Mouse (Mus musculus) E14TG2a.4 (cell line): ENCODE measurements at regions not wholly inside any gene's neighbourhood (a gene's known extent, or its start where the extent isn't known, plus 50 kb on each side); places are given as distances from the start of the nearest gene placed in this dataset.

ENCODE experiments used
- H3K27me3 ChIP-seq: 2 replicates; pipeline ENCODE4 v1.6.1; 2014; ENCODE audit warnings: low read length, control low read depth; ENCODE audit not compliant: insufficient read depth
- H3K36me3 ChIP-seq: 2 replicates; pipeline ENCODE4 v1.6.1; 2014; ENCODE audit warnings: low read length, control low read depth; ENCODE audit not compliant: insufficient read depth
- H3K4me1 ChIP-seq: replicated peaks from 2 replicates; pipeline ENCODE4 v1.6.1; 2014; ENCODE audit warnings: low read depth, low read length, control low read depth
- H3K4me3 ChIP-seq: replicated peaks from 2 replicates; pipeline ENCODE4 v1.5.1; 2014; ENCODE audit warnings: mild to moderate bottlenecking, low read length
- H3K9me3 ChIP-seq: 2 replicates; pipeline ENCODE4 v1.6.1; 2014; ENCODE audit warnings: low read length, control low read depth
- CTCF ChIP-seq: conservative IDR thresholded peaks from 2 replicates; pipeline ENCODE4 v1.5.1; 2014; ENCODE audit warnings: low read length
- NANOG ChIP-seq: IDR thresholded peaks from 2 replicates; pipeline ENCODE4 v1.6.1; 2014; ENCODE audit warnings: borderline replicate concordance, low read length, mixed read lengths
- POU5F1 ChIP-seq: IDR thresholded peaks from 2 replicates; pipeline ENCODE4 v1.6.1; 2014; ENCODE audit warnings: low read length, borderline replicate concordance

- peaks cover 6% of the 10 kb centered on the region; the same call in 1 of the 2 replicates for H3K4me1 ChIP-seq
- no peaks in the 10 kb centered on the region for H3K9me3 ChIP-seq
- H3K4me3 ChIP-seq: no peak overlapping the region
- no peaks in the 10 kb centered on the region for H3K36me3 ChIP-seq
- TF ChIP-seq CTCF (no peak), POU5F1 (no peak), NANOG (no peak)
- H3K27me3 ChIP-seq: no peaks in the 10 kb centered on the region
Observed at GRCm38 (mm10) chr10:122570909-122571551, 107.5 kb upstream of the Ppm1h start.

- Histone ChIP-seq H3K9me3 (peaks cover 4% of the 10 kb centered on the region; the same call in 1 of the 2 replicates), H3K27me3 (no peaks in the 10 kb centered on the region; the same call in 1 of the 2 replicates), H3K36me3 (no peaks in the 10 kb centered on the region), H3K4me1 (peaks cover 23% of the 10 kb centered on the region), H3K4me3 (no peak overlapping the region)
- no peak for TF ChIP-seq CTCF
- TF ChIP-seq NANOG: no peak
- no peak for TF ChIP-seq POU5F1
Observed at GRCm38 (mm10) chr10:122576171-122577063, 102.1 kb upstream of the Ppm1h start.

- Histone ChIP-seq H3K9me3 (peaks cover 4% of the 10 kb centered on the region; the same call in 1 of the 2 replicates), H3K4me1 (peaks cover 23% of the 10 kb centered on the region), H3K4me3 (0 out of 2 replicates have a peak overlapping the region, but pooled peaks have one; percentile 29), H3K36me3 (no peaks in the 10 kb centered on the region), H3K27me3 (no peaks in the 10 kb centered on the region; the same call in 1 of the 2 replicates)
- TF ChIP-seq CTCF (peak; percentile 17; the same call in 1 of the 2 replicates), POU5F1 (no peak)
Observed at GRCm38 (mm10) chr10:122578209-122579001, 100.2 kb upstream of the Ppm1h start.

GRCm38 (mm10) chr10:122581096-122581495 is 97.5 kb upstream of the Ppm1h start:
- Histone ChIP-seq H3K4me1 (peaks cover 16% of the 10 kb centered on the region), H3K9me3 (peaks cover 4% of the 10 kb centered on the region; the same call in 1 of the 2 replicates), H3K4me3 (no peak overlapping the region), H3K27me3 (no peaks in the 10 kb centered on the region; the same call in 1 of the 2 replicates), H3K36me3 (no peaks in the 10 kb centered on the region)
- no peak for TF ChIP-seq POU5F1
- TF ChIP-seq CTCF: peak; percentile 63
- TF ChIP-seq NANOG: no peak

- H3K27me3 ChIP-seq: peaks cover 2% of the 10 kb centered on the region; the same call in 1 of the 2 replicates
- no peaks in the 10 kb centered on the region for H3K9me3 ChIP-seq
- H3K4me3 ChIP-seq: no peak overlapping the region
- no peaks in the 10 kb centered on the region for H3K36me3 ChIP-seq
- H3K4me1 ChIP-seq: no peaks in the 10 kb centered on the region
- TF ChIP-seq POU5F1: no peak
Observed at GRCm38 (mm10) chr10:122587541-122587940, 91.0 kb upstream of the Ppm1h start.

GRCm38 (mm10) chr10:122599511-122599910 is 79.1 kb upstream of the Ppm1h start:
- Histone ChIP-seq H3K9me3 (no peaks in the 10 kb centered on the region), H3K4me3 (no peak overlapping the region), H3K36me3 (no peaks in the 10 kb centered on the region), H3K27me3 (no peaks in the 10 kb centered on the region), H3K4me1 (no peaks in the 10 kb centered on the region)
- TF ChIP-seq POU5F1 (no peak), NANOG (no peak), CTCF (no peak)

- Histone ChIP-seq H3K4me1 (no peaks in the 10 kb centered on the region), H3K4me3 (no peak overlapping the region), H3K27me3 (no peaks in the 10 kb centered on the region), H3K9me3 (0 out of 2 replicates have a peak, but pooled peaks cover 2% of the 10 kb centered on the region), H3K36me3 (no peaks in the 10 kb centered on the region)
- TF ChIP-seq CTCF (no peak), NANOG (no peak), POU5F1 (no peak)
Observed at GRCm38 (mm10) chr10:122602394-122602793, 76.2 kb upstream of the Ppm1h start.

GRCm38 (mm10) chr10:122603960-122604359 is 74.6 kb upstream of the Ppm1h start:
- Histone ChIP-seq H3K4me1 (no peaks in the 10 kb centered on the region), H3K27me3 (no peaks in the 10 kb centered on the region), H3K9me3 (0 out of 2 replicates have a peak, but pooled peaks cover 2% of the 10 kb centered on the region), H3K36me3 (no peaks in the 10 kb centered on the region), H3K4me3 (no peak overlapping the region)
- no peak for TF ChIP-seq NANOG
- no peak for TF ChIP-seq CTCF
- TF ChIP-seq POU5F1: no peak
